Mouse (Mus musculus): ENCODE measurements around the gene Mymk.

Mymk gene

GRCm38 (mm10) chr2:27036003-27036402 is 36.0 kb downstream of the Mymk start:
- Histone ChIP-seq H3K27me3 (ENCODE audit: control insufficient read depth, insufficient read depth, low read length, poor library complexity, severe bottlenecking) (no peaks in the 10 kb centered on the region), H3K36me3 (ENCODE audit: control insufficient read depth, insufficient read depth, low read length, poor library complexity, severe bottlenecking) (no peaks in the 10 kb centered on the region)
- no peak for DNase-seq (ENCODE audit: low read depth, low spot score)

- Histone ChIP-seq H3K36me3 (ENCODE audit: control insufficient read depth, insufficient read depth, low read length, poor library complexity, severe bottlenecking) (no peaks in the 10 kb centered on the region), H3K27me3 (ENCODE audit: control insufficient read depth, insufficient read depth, low read length, poor library complexity, severe bottlenecking) (no peaks in the 10 kb centered on the region)
- DNase-seq (ENCODE audit: low read depth, low spot score), result no peak
Measured at GRCm38 (mm10) chr2:27032361-27032760, 39.6 kb downstream of the Mymk start.

DNA sequence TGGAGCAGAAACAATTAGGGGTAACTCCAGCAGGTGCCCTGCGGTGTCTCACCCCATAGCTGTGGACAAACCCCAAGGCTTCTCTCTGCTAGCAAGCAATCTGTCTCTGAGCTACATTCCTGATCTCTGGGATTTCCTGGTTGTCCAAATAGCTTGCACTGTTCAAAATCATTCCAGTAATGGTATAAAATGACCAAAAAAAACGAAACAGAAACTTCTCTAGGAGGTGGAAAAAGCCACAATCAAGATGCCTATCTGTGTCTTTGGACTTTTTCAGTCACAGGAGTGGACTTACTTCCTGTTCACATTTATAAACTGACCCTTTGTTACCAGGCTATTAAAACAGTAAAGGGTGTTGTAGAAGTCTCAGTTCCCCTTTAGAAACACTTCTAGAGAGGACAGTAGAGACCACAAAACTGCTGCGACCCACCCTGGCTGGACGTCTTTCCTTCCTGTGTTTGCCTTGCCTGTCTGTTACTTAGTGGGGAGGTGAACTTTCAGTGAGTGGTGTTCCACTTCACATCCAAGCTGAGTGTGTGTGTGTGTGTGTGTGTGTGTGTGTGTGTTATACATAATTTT is 43.5 kb downstream of the Mymk start:
- Histone ChIP-seq H3K27me3 (ENCODE audit: control insufficient read depth, insufficient read depth, low read length, poor library complexity, severe bottlenecking) (no peaks in the 10 kb centered on the region), H3K36me3 (ENCODE audit: control insufficient read depth, insufficient read depth, low read length, poor library complexity, severe bottlenecking) (no peaks in the 10 kb centered on the region)
- peak; percentile 64 for DNase-seq (ENCODE audit: low read depth, low spot score)

- peak; percentile 91 for DNase-seq (ENCODE audit: low read depth, low spot score)
Measured at GRCm38 (mm10) chr2:27027618-27028436, 44.2 kb downstream of the Mymk start, which contains the start of gene Slc2a6. Gene Slc2a6 (minus strand): TSS chr2:27027998.

DNA sequence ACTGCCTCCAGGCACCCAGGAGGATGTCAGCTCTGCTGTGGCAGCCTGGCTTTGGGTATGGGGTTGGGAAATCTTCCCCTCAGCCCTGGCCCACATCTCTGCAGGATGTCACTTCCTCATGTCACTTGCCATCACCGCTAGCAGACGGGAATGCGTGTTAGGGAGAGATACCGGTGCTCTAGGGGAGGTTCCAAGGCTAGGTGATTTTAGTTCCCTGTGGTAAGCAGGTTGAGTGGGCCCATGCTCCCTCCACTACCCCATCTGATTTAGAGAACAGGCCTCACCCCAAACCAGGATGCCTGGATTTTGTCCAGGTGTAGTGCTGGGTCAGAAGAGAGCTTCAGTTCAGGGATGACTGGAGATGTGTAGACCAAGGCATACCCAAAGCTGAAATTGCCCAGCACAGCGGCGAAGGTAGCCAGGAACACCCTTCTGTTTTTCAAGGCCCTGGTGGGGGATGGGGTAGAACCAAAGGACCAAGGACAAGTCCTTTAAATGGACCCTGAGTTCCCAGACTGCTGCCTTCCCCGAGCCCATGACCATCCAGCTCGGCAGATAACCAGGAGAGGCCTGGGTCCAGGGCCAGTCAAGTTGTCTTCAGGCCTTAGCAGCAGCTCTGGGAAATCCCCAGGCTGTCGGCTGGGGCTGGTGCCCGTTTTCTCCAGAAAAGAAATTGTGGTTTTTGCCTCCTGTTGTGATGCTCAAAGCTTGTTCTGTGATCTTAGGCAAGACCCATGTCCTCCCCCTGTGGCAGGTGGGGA is 44.9 kb downstream of the Mymk start:
- H3K36me3 ChIP-seq (ENCODE audit: control insufficient read depth, insufficient read depth, low read length, poor library complexity, severe bottlenecking), result no peaks in the 10 kb centered on the region
- no peak for DNase-seq (ENCODE audit: low read depth, low spot score)
- H3K27me3 ChIP-seq (ENCODE audit: control insufficient read depth, insufficient read depth, low read length, poor library complexity, severe bottlenecking), result no peaks in the 10 kb centered on the region

More at GRCm38 (mm10) chr2:27027618-27028436, 44.2 kb downstream of the Mymk start, which contains the start of gene Slc2a6:
- H3K36me3 ChIP-seq (ENCODE audit: control insufficient read depth, insufficient read depth, low read length, poor library complexity, severe bottlenecking), result no peaks in the 10 kb centered on the region
- H3K27me3 ChIP-seq (ENCODE audit: control insufficient read depth, insufficient read depth, low read length, poor library complexity, severe bottlenecking), result no peaks in the 10 kb centered on the region

- Histone ChIP-seq H3K36me3 (ENCODE audit: control insufficient read depth, insufficient read depth, low read length, poor library complexity, severe bottlenecking) (no peaks in the 10 kb centered on the region), H3K27me3 (ENCODE audit: control insufficient read depth, insufficient read depth, low read length, poor library complexity, severe bottlenecking) (no peaks in the 10 kb centered on the region)
- no peak for DNase-seq (ENCODE audit: low read depth, low spot score)
Measured at GRCm38 (mm10) chr2:27026332-27026731, 45.6 kb downstream of the Mymk start.

DNA sequence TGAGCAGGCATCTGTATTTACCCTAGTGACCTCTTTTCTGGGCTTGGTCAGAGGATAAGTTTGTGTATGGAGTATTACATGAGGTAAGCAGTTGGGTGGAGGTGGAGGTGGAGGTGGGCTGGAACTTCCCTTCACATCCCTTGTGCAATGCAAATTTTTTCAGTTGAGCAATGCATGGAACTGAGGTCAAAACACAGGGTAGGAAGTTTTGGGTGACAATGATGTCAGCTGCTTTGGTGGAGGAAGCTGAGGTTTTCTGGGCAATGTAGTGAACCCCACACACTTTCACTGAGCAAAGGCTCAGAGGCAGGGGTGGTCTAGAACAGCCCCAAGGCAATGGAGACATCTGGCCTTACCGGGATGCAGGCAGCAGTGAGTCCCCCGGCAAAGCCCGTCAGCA is 46.4 kb downstream of the Mymk start:
- Histone ChIP-seq H3K36me3 (ENCODE audit: control insufficient read depth, insufficient read depth, low read length, poor library complexity, severe bottlenecking) (no peaks in the 10 kb centered on the region), H3K27me3 (ENCODE audit: control insufficient read depth, insufficient read depth, low read length, poor library complexity, severe bottlenecking) (no peaks in the 10 kb centered on the region)
- DNase-seq (ENCODE audit: low read depth, low spot score), result peak; percentile 82

- DNase-seq (ENCODE audit: low read depth, low spot score), result no peak
- Histone ChIP-seq H3K36me3 (ENCODE audit: control insufficient read depth, insufficient read depth, low read length, poor library complexity, severe bottlenecking) (no peaks in the 10 kb centered on the region), H3K27me3 (ENCODE audit: control insufficient read depth, insufficient read depth, low read length, poor library complexity, severe bottlenecking) (no peaks in the 10 kb centered on the region)
Measured at GRCm38 (mm10) chr2:27024136-27024535, 47.8 kb downstream of the Mymk start.

GRCm38 (mm10) chr2:27022612-27023011 is 49.4 kb downstream of the Mymk start:
- DNase-seq (ENCODE audit: low read depth, low spot score), result no peak
- no peaks in the 10 kb centered on the region; the same call in none of the 2 replicates for H3K36me3 ChIP-seq (ENCODE audit: control insufficient read depth, insufficient read depth, low read length, poor library complexity, severe bottlenecking)
- no peaks in the 10 kb centered on the region for H3K27me3 ChIP-seq (ENCODE audit: control insufficient read depth, insufficient read depth, low read length, poor library complexity, severe bottlenecking)

- Histone ChIP-seq H3K36me3 (ENCODE audit: control insufficient read depth, insufficient read depth, low read length, poor library complexity, severe bottlenecking) (peaks cover 3% of the 10 kb centered on the region), H3K27me3 (ENCODE audit: control insufficient read depth, insufficient read depth, low read length, poor library complexity, severe bottlenecking) (no peaks in the 10 kb centered on the region)
- DNase-seq (ENCODE audit: low read depth, low spot score), result no peak
Measured at GRCm38 (mm10) chr2:27021103-27021502, 50.9 kb downstream of the Mymk start.

DNA sequence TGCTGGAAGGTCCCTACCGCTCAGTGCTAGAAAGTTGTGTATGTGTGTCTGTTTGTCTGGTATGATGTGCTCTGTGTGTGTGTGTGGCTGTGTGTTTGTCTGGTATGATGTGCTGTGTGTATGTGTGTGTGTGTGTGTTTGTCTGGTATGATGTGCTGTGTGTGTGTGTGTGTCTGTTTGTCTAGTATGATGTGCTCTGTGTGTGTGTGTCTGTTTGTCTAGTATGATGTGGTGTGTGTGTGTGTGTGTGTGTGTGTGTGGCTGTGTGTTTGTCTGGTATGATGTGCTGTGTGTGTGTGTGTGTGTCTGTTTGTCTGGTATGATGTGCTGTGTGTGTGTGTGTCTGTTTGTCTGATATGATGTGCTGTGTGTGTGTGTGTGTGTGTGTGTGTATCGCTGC is 52.4 kb downstream of the Mymk start:
- Histone ChIP-seq H3K27me3 (ENCODE audit: control insufficient read depth, insufficient read depth, low read length, poor library complexity, severe bottlenecking) (no peaks in the 10 kb centered on the region), H3K36me3 (ENCODE audit: control insufficient read depth, insufficient read depth, low read length, poor library complexity, severe bottlenecking) (peaks cover 3% of the 10 kb centered on the region)
- DNase-seq (ENCODE audit: low read depth, low spot score), result no peak

DNA sequence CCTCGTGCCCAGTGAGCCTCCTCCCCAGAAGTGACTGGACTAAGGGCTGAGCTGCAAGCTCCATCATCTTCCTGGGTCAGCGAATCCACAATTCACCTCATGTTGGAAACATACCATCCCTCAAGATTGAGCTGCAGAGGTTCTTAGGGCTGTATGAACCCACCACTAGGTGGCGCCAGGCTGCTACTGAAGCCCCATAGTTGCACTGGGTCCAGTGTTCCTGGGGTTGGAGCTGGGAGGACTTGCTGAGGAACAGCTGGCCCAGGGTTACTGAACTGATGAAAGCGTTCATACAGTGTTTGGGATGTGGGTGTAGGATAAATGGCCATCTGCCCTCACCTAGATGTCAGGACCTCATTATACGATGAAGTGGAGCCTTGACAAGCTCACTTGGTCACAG is 54.2 kb downstream of the Mymk start:
- peaks cover 6% of the 10 kb centered on the region for H3K36me3 ChIP-seq (ENCODE audit: control insufficient read depth, insufficient read depth, low read length, poor library complexity, severe bottlenecking)
- no peaks in the 10 kb centered on the region for H3K27me3 ChIP-seq (ENCODE audit: control insufficient read depth, insufficient read depth, low read length, poor library complexity, severe bottlenecking)
- peak; percentile 85 for DNase-seq (ENCODE audit: low read depth, low spot score)

All from splenic B cell, adult 2 months (primary cell).